In the genomic region with DNA sequence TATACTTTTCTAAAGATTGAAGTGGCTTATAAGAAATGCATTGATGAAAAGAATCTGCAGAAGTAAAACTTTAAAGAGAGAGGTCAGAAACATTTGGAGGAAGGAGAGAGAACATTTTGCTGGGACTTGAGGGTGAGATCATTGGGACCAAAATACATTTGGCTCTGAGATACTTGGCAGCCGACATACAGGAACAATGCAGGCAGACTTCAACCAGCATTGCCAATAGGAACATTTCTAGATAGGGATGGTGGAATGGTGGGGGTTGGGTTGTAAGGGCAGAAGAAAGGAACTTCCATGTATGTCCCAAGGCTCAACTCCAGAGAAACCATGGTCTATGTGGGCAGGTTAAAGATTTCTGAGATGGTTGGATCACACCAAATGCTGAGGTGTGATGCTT, we compare ENCODE assay signal across 14 mouse cellular contexts.
A peak's percentile ranks its signal among the peaks of the same experiment; 100 is the strongest.
DNase-seq lines count a peak whose midpoint lies in the region; ATAC-seq lines count a peak whose summit lies in the region.
"Had no signal": no experiment of that assay in that cellular context is flagged by ENCODE, and none has a peak within 500 bp of the region (broad histone marks: within the 10 kb centered on the region; RNA-seq: fewer than 3 reads in every experiment).

No protein-coding gene starts in this region.

- peak; percentile 4 for DNase-seq in kidney, adult 9 months
- DNase-seq in kidney, adult 11 months, result no peak
- DNase-seq in cerebellum, adult 8-10 months, result peak; percentile 37
- DNase-seq in lung, postnatal 14 days, result peak; percentile 2
- no peak for DNase-seq in thymus, postnatal 36 days
- DNase-seq in adrenal gland, postnatal 10 days, result no peak
- DNase-seq: kidney, postnatal 4 days; right cerebral cortex, postnatal 4 days; thymus, postnatal 4 days had no signal

- H3K9ac ChIP-seq in heart, embryonic 13.5 days, result no peak overlapping the region
- H3K9ac ChIP-seq: liver, embryonic 15.5 days had no signal

- no peak overlapping the region for H3K4me3 ChIP-seq in heart, embryonic 13.5 days
- H3K4me3 ChIP-seq: erythroblast, embryonic 14.5 days; liver, embryonic 15.5 days had no signal

- no peaks in the 10 kb centered on the region for H3K36me3 ChIP-seq in heart, embryonic 13.5 days
- H3K36me3 ChIP-seq: liver, embryonic 15.5 days had no signal

- 19% methylated on average over 1 of the region's 1 CpGs for WGBS in heart, embryonic 13.5 days

- H3K27me3 ChIP-seq in heart, embryonic 13.5 days (replicated peaks), result no peaks in the 10 kb centered on the region
- H3K27me3 ChIP-seq: liver, embryonic 15.5 days had no signal

- peak overlapping the region; percentile 54 for H3K27ac ChIP-seq in heart, embryonic 13.5 days (replicated peaks)
- H3K27ac ChIP-seq: liver, embryonic 15.5 days had no signal

- no peak overlapping the region for H3K4me2 ChIP-seq in heart, embryonic 13.5 days
- H3K4me2 ChIP-seq: liver, embryonic 15.5 days had no signal

- no peaks in the 10 kb centered on the region for H3K9me3 ChIP-seq in heart, embryonic 13.5 days
- H3K9me3 ChIP-seq: liver, embryonic 15.5 days had no signal

- ATAC-seq in heart, embryonic 13.5 days (ENCODE audit: extremely low read depth, insufficient number of reproducible peaks, low FRiP score, low TSS enrichment), result no peak
- ATAC-seq: CD4-positive, CD25-positive, alpha-beta regulatory T cell, adult 4 months; intestine, embryonic 16.5 days had no signal

- peaks cover 21% of the 10 kb centered on the region for H3K4me1 ChIP-seq in heart, embryonic 13.5 days
- H3K4me1 ChIP-seq: liver, embryonic 15.5 days had no signal

Comparison
In these comparisons a context has a peak if more than half of its experiments do, and no peak if none do; other contexts are left out.
1. DNase-seq: peak in kidney, adult 9 months (single experiment), cerebellum, adult 8-10 months (single experiment) and lung, postnatal 14 days (single experiment); none in kidney, adult 11 months (single experiment), thymus, postnatal 36 days (0 of 2) and adrenal gland, postnatal 10 days (single experiment).